Mouse (Mus musculus): Measurements from ENCODE around the gene Itgb6. TPM values are rescaled to one million over a fixed set of nuclear protein-coding genes. Genes with fewer than 3 reads are reported as not detected.
A peak's percentile ranks its signal among the peaks of the same experiment; 100 is the strongest.

The Itgb6 gene
- total RNA-seq, 2 experiments from 2014 or later, result 5.8 to 6.0 TPM

DNA sequence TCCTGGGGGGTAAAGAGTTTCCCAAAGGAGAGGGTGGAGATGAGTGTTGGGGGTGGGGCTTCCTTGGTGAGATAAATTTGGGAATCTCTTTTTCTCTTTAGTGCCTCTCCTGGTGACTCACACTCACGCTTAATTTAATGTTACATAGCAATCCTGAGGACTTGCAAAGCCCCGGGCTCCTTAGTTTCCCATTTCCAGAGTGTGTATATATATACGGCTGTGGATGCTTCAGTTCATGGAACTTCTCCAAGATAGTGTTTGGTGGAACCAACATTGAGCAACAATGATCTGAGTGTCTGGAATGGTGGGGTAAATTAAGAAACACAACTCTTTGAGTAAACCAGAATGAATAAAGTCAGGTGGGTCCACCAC is 108.6 kb downstream of the Itgb6 start:
- DNase-seq, result no peak

DNA sequence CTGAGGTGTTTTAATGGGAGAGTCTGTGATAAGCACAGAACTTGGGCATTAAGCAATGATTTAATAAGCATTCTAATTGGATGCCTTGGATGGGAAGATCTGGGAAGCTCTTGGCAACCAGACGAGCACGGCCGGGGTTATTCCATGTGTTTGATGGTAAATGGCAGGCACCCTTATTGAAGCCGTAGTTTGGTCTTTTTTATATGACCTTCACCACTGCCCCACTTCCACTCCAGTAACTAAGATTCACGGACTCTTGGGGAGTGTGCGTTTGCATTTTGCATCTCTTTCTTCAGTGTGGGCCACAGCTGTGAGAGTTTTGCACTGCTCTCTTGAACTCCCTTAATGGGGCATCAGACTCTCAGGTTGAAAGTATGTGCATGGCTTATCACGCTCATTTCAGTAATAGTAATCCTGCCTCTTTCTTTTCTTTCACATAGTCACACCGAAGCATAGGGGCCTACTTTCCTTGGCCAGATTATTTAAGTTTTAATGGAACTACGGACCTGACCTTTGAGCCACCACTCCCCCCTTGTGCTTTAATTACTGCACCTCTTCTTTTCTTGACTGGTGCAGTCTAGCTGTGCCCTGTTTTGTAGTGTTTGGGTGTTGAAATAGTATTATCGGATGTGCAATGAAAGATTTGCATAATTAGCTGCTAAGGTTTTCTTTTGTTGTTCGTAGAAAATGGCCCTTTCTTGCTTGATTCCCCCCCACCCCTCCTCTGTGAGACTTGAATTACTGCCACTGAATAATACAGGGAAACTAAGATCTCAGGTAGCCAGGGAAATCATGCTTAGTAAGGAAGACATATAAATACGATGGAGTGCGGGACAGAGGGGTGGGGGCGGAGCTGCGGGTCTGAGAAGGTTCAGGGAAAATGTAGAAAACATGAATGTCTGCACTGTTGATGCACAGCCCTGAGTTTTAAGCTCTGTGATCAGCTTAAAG is 109.3 kb downstream of the Itgb6 start:
- no peak for DNase-seq

DNA sequence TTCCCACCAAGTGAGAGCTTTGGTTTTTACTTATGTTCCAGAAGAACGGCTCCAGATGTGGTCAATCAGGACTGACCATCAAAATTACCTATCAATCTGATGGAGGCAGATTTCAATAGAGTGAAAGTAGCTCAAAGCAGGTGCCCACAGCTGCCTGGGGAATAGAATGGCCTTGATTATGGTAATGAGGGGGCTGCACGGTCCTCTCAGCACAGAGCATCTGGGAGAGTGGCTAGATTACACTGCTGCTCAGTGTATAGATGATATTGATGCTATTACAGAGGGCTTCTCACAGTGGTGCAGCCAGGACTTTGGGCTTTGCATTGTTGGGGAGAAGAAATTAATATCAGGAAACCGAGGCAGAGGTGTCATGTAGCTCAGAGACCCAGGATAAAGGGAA is 110.8 kb downstream of the Itgb6 start:
- DNase-seq, result no peak

DNA sequence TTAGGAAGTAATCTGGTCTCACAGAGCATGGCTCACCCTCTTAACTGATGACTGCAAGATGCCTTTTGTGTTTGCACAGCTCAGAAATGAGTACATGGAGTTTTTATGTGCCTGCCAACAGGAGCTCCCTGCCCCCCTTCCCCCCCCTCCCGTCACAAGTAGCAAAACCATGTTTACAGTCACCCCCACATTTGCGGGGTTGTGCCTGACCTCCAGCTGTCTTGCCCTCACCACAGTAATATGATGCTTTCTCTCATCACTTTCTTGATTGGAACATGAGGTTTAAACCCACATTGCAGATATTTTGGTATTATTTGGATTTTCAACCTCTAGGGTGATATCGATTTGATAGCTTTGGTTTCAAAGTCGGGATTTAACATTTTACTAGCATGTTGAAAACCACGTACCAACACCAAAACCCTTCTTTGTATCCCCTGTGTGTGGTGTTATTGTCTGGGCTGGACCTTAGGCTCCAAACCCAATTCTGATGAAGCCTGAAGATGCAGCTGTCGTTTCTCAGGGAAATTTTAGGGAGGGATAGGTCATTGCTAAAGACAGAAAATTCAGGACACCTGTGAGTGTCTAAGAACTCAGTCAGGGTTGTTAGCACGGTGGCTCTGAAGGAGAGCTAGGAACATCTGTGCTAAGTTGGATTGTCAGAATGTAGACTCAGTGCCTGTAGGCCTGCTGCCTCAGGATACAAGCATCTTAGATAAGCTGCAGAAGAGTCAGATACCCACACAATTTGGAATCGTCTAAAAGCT is 112.8 kb downstream of the Itgb6 start:
- DNase-seq, result no peak

DNA sequence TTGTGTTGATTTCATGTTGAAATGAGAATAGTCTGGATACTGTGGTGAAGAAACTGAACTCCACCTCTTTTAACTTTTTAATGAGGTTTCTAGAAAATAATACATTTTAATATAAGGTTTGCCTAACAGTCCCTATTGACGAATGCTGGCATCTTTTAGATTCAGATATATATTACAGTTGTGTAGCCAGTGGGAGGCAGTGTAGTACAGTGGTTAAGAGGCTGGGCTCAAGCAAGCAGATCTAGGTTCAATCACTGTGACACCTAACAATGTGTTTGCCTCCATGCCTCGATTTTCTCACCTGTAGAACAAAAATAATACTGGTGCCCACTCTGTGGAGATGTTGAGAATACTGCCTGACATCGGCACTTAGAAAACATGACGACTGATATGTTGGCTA is 114.5 kb downstream of the Itgb6 start:
- DNase-seq, result peak; percentile 18

DNA sequence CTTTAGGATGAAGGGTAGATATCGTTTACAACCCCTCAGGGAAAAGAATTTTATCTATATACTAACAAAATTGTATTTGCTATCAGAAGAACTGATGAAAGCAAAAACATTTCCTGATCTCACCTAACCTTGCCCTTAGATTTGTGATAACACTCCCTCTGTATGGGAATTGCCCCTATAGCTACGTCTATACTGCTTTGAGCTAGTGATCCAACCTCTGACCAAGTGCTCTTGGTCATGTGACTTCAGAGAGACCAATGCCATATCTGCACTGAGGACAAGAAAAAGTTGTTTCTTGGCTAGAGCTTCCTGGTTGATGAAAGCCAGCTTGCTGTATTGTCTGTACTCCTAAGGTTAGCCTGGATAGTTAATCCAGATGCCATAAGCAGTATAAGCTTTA is 121.1 kb downstream of the Itgb6 start:
- DNase-seq, result no peak

DNA sequence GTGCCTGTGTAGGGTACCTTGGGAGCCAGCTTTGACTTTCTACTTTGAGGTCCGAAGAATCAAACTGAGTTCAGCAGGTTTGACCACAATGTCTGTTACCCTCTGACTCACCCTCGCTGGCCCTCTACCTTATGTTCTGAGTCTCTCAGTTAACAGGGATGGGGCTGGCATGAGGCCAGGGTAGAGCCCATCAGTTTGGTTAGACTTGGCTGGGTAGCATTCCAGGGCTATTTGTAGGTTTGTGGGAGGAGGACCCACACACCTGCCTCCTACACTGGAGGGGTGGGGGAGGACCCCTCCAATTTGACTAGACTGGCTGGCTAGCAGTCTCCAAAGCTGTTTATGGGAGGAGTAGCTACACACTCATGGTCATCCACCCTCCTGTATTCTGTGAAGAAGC is 121.6 kb downstream of the Itgb6 start:
- no peak for DNase-seq

DNA sequence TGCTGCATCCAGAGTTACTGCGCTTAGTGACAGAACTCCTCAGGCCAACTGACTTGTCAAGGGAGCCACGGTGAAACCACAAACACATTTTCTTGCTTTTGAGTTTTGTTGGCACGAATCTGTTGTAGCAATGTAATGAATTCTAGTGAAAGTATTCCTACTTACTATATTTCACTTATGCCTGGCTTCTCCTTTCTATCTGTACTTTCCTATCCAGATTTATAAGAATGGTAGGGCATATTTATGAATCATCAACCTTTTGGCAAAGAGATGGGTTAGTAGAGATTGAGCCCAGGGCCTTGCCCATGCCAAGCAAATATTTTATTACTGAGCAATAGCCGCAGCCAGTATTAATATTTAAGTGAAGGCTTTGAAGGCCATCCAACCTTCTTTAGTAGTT is 139.0 kb downstream of the Itgb6 start:
- no peak for DNase-seq

DNA sequence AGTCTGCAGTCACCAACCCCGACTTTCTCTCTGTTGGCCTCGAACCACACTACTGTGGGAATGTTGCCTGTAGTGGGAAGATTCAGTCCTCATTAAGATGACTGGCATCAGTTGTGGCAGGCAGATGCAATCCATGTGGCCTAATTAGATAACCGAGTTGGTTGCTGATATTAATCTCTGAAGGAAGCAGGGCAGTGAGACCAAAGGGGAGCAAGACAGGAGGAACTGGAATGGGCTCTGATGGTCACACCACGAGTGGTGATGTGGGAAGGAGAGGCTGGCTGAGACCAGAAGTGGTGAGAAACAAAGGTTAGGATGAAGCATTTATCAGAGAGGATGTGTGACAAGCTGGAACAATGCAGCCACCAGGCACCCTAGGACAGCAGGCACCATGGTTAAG is 167.9 kb downstream of the Itgb6 start:
- no peak for DNase-seq

DNA sequence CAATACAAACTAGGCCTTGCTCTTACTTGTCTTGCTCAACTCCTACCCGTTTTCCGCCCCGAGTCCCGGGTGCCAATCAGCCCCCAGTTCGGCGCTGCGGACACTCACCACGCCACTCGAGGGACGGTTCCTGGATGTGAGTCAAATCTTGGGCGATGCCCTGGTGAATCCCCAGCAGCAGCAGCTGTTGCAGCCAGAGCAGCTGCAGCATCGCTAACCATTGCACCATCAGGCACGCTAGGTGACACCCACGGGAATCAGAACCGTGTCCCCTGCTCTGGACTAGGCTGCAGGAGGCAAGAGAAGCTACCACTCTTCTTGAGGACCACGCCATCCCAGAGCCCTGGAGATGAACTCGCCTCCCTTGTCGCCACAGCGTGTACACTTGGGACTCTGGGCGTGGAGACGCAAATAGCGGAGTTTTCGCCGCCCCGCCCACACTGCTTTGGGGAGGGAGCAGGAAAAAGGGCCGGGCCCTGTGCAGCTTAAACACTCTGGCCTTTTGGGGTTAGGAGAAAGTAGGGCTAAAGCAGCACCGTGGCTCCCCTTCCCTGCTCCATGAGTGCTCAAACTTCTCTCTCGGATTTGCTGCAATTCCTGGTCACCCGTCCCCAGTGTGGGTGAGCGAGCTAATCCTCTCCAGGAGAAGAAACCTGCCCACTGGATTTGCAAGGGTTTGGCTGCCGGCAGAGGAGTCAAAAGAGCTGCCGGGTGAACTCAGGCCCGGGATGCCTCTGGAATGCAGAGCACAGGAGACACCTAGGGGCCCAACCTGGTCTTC is 169.4 kb downstream of the Itgb6 start, which contains the start of gene Pla2r1:
Pla2r1 (minus strand) TSS at position 407 of the 781 bp plus-strand sequence.
- DNase-seq, result peak; percentile 61

DNA sequence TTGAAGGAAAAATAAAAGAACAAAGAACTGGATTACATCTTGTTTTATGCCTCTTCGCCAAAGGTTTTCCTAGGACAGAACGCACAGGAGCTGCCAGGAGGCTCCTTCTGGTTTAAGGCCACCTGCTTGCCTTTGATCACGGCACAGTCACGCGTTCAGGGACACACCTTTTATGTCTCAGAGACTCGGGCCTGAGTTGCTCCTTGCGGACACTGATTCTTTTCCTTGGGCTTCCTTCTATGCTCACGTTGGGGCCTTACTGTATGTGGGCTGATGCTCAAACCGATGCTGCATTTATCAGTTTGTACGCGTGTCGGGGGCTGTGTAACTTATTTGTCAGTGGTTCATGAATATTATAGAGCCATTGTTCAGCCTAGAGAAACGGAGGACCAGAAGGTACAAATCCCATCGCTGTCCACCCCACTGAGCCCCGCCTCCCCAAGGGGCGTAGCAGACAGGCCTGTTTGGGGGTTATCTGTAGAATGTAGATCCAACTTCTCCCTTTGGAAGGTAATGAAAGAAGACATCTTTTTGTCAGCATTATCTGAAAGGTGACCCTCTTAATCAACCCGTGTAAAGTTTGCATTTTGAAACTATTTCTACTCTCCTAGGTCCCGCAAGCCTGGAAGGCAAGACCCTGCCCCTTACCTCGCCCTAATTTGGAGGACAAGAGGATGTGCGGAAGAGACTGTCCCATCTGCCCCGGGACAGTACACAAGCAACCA is 170.1 kb downstream of the Itgb6 start:
- DNase-seq, result no peak

DNA sequence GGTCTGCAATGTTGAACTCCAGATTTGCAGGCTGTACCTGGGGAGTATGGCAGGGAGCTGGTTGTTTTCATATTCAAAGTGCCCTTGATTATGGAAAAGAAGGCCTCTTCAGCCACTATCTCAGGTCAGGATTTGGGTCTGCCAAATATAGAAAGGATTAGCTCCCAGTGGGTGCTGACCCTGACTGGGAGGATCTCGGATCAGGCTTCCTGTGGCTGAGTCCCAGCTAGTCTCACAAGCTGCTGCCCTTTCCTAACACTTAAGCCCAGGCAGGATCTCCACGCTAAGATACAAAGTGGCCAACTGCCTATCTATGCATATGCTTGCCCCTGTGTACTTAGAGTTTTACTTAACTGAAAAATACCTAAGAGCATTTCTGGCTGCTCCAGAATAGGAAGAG is 170.8 kb downstream of the Itgb6 start:
- no peak for DNase-seq

DNA sequence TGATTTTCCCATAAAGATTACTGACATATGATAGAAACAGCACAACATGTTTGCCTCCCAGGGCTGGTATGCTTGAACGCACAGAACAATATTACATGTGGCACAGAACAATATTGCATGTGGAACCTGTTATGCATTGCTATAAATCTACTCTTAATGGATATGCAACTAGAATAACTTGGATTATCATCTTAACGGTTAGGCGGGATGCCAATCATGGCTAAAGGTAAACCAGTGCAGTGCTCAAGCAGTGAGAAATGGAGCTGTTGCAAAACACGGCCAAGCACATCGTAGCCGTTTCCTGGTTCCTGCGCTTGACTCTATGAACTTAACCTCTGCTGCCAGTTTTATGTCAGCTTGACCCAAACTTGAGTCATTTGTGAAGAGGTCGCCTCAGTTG is 171.9 kb downstream of the Itgb6 start:
- DNase-seq, result no peak

DNA sequence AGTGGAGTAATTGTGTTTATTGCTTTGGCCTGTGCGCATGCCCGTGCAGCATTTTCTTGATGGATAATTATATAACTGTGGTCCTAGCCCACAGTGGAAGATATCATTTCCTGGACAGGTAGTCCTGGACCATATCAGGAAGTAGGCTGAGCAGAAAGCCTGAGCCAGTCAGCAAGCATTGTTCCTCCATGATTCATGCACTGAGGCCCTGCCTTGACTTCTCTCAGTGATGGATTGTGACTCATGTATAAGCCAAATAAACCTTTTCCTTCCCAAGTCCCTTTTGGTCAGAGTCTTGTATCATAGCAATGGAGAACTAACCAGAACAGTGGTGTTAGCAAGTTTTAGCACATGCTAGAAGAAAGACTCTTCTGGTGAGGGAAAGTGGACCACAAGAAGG is 172.6 kb downstream of the Itgb6 start:
- DNase-seq, result no peak

Other genes starting within 250 kb of the Itgb6 start
- 1 to 10 TPM; 1.9 to 2.7 TPM for gene Pla2r1, start 169.3 kb downstream of the Itgb6 start, total RNA-seq (2021)
- gene Rbms1, start 240.5 kb upstream of the Itgb6 start, total RNA-seq (2021), result 10 to 100 TPM; 95.2 to 98.9 TPM